Mouse (Mus musculus) ES-E14 (cell line): ENCODE results near the gene Accsl.

Experiments used
- MAFK ChIP-seq: IDR thresholded peaks from 2 replicates; pipeline ENCODE4 v1.6.1; 2014; ENCODE audit warnings: mild to moderate bottlenecking, low read depth, low read length, inconsistent platforms; ENCODE audit not compliant: insufficient read depth
- ZC3H11A ChIP-seq: IDR thresholded peaks from 2 replicates; pipeline ENCODE4 v1.6.1; 2012; ENCODE audit warnings: low read depth, mild to moderate bottlenecking, inconsistent platforms, low read length, borderline replicate concordance
- ZNF384 ChIP-seq: IDR thresholded peaks from 2 replicates; pipeline ENCODE4 v1.6.1; 2012; ENCODE audit warnings: low read depth, low read length, inconsistent platforms

GRCm38 (mm10) chr2:93868566-93868965, 391 bp downstream of the Accsl start:
- TF ChIP-seq ZNF384 (no peak), MAFK (no peak), ZC3H11A (no peak)
